Mouse (Mus musculus): ENCODE results near the gene Vps52. TPM values are rescaled to one million over a fixed set of nuclear protein-coding genes. Genes with fewer than 3 reads are reported as not detected.
A peak's percentile ranks its signal among the peaks of the same experiment; 100 is the strongest.
"Not testable (repeated sequence)": the region's sequence is repeated elsewhere in the genome, so short reads cannot be mapped to it uniquely, and the experiment has no call there.

The Vps52 gene
- total and polyA plus RNA-seq, 2 experiments from 2014 or later = 46.1 to 65.8 TPM

- peaks cover 7% of the 10 kb centered on the region; the same call in 1 of the 2 replicates for H3K27me3 ChIP-seq (ENCODE audit: insufficient read depth, low read length)
- DNase-seq (ENCODE audit: low spot score) (no peak), ATAC-seq (ENCODE audit: low FRiP score) (peak; percentile 34; the same call in 1 of the 2 replicates)
- H3K27ac ChIP-seq (ENCODE audit: low read depth, low read length) = no peak overlapping the region
- H3K9ac ChIP-seq (replicated peaks; ENCODE audit: low read length, poor library complexity, severe bottlenecking) = no peak overlapping the region; the same call in 1 of the 2 replicates
- 0 out of 2 replicates have a peak, but pooled peaks cover 4% of the 10 kb centered on the region for H3K4me1 ChIP-seq (ENCODE audit: insufficient read depth, low read length)
- no peaks in the 10 kb centered on the region for H3K9me3 ChIP-seq (ENCODE audit: low read length)
- TF ChIP-seq CTCF (IDR thresholded peaks at IDR 0.05) = no peak
- H3K4me2 ChIP-seq (ENCODE audit: low read depth, low read length, poor library complexity, severe bottlenecking) = peak overlapping the region; percentile 88
- H3K4me3 ChIP-seq (ENCODE audit: low read depth, low read length) = peak overlapping the region; percentile 49
- no peaks in the 10 kb centered on the region for H3K36me3 ChIP-seq (ENCODE audit: insufficient read depth, low read length)
- 3% methylated on average over 79 of the region's 87 CpGs for WGBS
Observed at GRCm38 (mm10) chr17:33999341-34000149, 43.9 kb downstream of the Vps52 start.

- peak; percentile 73 for DNase-seq (ENCODE audit: low spot score)
- peak; percentile 87 for ATAC-seq (ENCODE audit: low FRiP score)
Observed at GRCm38 (mm10) chr17:34000150-34000537, 44.5 kb downstream of the Vps52 start, which contains the start of gene H2-K1. H2-K1 (minus strand) TSS chr17:34000347.

GRCm38 (mm10) chr17:34000796-34001195 is 45.2 kb downstream of the Vps52 start:
- H3K4me3 ChIP-seq (ENCODE audit: low read depth, low read length); H3K9me3 ChIP-seq (ENCODE audit: low read length); DNase-seq (ENCODE audit: low spot score); H3K4me2 ChIP-seq (ENCODE audit: low read depth, low read length, poor library complexity, severe bottlenecking); H3K4me1 ChIP-seq (ENCODE audit: insufficient read depth, low read length); H3K27ac ChIP-seq (ENCODE audit: low read depth, low read length); H3K27me3 ChIP-seq (ENCODE audit: insufficient read depth, low read length); H3K36me3 ChIP-seq (ENCODE audit: insufficient read depth, low read length); ATAC-seq (ENCODE audit: low FRiP score); H3K9ac ChIP-seq (replicated peaks; ENCODE audit: low read length, poor library complexity, severe bottlenecking): not testable (repeated sequence)
- 43% methylated on average over 2 of the region's 2 CpGs for WGBS

More at GRCm38 (mm10) chr17:34000150-34000537, 44.5 kb downstream of the Vps52 start, which contains the start of gene H2-K1:
- no peak within 1 kb of the TSS for H3K27ac ChIP-seq (ENCODE audit: low read depth, low read length)
- H3K4me3 ChIP-seq (ENCODE audit: low read depth, low read length) = peak within 1 kb of the TSS; percentile 49
- no peak within 1 kb of the TSS; the same call in 1 of the 2 replicates for H3K9ac ChIP-seq (replicated peaks; ENCODE audit: low read length, poor library complexity, severe bottlenecking)
- 0 out of 2 replicates have a peak, but pooled peaks cover 4% of the 10 kb centered on the region for H3K4me1 ChIP-seq (ENCODE audit: insufficient read depth, low read length)
- no peak for TF ChIP-seq CTCF (IDR thresholded peaks at IDR 0.05)
- WGBS = under 1% methylated on average over 26 of the region's 30 CpGs
- H3K4me2 ChIP-seq (ENCODE audit: low read depth, low read length, poor library complexity, severe bottlenecking) = peak within 1 kb of the TSS; percentile 88
- peaks cover 7% of the 10 kb centered on the region; the same call in 1 of the 2 replicates for H3K27me3 ChIP-seq (ENCODE audit: insufficient read depth, low read length)
- H3K9me3 ChIP-seq (ENCODE audit: low read length) = no peaks in the 10 kb centered on the region
- no peaks in the 10 kb centered on the region for H3K36me3 ChIP-seq (ENCODE audit: insufficient read depth, low read length)

DNA sequence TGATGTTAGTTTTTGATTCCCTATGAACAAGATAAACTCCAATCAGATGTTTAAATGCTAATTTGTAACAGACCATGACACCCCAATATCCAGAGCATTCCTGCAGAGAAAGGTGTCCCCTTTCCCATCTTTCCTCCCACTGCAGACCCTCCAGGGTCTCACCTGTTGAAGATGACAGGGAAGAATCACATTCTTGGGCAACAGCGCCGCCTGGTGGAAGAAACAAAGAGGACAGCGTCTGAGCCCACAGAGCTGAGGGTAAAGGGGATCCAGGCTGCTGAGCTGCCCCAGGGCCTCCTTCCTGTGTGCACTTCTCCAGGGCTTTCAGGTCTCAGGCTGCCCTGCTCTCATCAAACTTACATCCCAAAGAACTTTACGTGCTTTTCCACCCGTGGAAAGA is 47.8 kb downstream of the Vps52 start:
- TF ChIP-seq CTCF (IDR thresholded peaks at IDR 0.05) = peak; percentile 81
- WGBS = 9% methylated on average over 5 of the region's 5 CpGs

DNA sequence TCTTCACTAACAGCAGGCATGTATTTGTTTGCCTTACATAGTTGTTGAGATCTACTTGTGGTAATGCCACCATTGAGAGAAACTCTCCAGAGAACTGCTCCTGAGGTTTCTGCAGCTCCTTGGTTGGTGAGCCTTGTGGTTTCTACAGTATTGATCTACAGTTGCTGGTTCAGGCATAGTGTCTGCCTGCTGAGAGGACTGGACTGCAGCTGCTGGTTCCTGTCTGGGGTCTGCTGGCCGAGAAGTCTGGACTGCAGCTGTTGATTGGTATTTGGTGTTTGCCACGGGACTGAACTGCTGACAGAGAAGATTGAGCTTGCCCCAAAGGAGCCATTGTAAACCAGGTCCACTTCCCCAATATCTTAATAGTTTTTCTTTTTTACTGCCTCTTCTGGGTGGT is 51.0 kb downstream of the Vps52 start:
- H3K9ac ChIP-seq (replicated peaks; ENCODE audit: low read length, poor library complexity, severe bottlenecking) = no peak overlapping the region
- no peak for TF ChIP-seq CTCF (IDR thresholded peaks at IDR 0.05)
- no peaks in the 10 kb centered on the region for H3K9me3 ChIP-seq (ENCODE audit: low read length)
- H3K4me2 ChIP-seq (ENCODE audit: low read depth, low read length, poor library complexity, severe bottlenecking) = no peak overlapping the region
- WGBS = 66% methylated on average over 2 of the region's 2 CpGs
- ATAC-seq (ENCODE audit: low FRiP score) (no peak), DNase-seq (ENCODE audit: low spot score) (no peak)
- no peak overlapping the region for H3K4me3 ChIP-seq (ENCODE audit: low read depth, low read length)
- H3K36me3 ChIP-seq (ENCODE audit: insufficient read depth, low read length) = no peaks in the 10 kb centered on the region
- H3K4me1 ChIP-seq (ENCODE audit: insufficient read depth, low read length) = no peaks in the 10 kb centered on the region
- H3K27ac ChIP-seq (ENCODE audit: low read depth, low read length) = no peak overlapping the region
- H3K27me3 ChIP-seq (ENCODE audit: insufficient read depth, low read length) = no peaks in the 10 kb centered on the region

More for the DNA sequence above, 47.8 kb downstream of the Vps52 start:
- ATAC-seq (ENCODE audit: low FRiP score) (no peak), DNase-seq (ENCODE audit: low spot score) (peak; percentile 43)
- Histone ChIP-seq H3K36me3 (ENCODE audit: insufficient read depth, low read length) (no peaks in the 10 kb centered on the region), H3K4me1 (ENCODE audit: insufficient read depth, low read length) (0 out of 2 replicates have a peak, but pooled peaks cover 4% of the 10 kb centered on the region), H3K9me3 (ENCODE audit: low read length) (no peaks in the 10 kb centered on the region), H3K27me3 (ENCODE audit: insufficient read depth, low read length) (peaks cover 7% of the 10 kb centered on the region; the same call in 1 of the 2 replicates), H3K4me2 (ENCODE audit: low read depth, low read length, poor library complexity, severe bottlenecking) (no peak overlapping the region), H3K27ac (ENCODE audit: low read depth, low read length) (no peak overlapping the region), H3K4me3 (ENCODE audit: low read depth, low read length) (no peak overlapping the region), H3K9ac (replicated peaks; ENCODE audit: low read length, poor library complexity, severe bottlenecking) (no peak overlapping the region)

GRCm38 (mm10) chr17:34010156-34010555 is 54.5 kb downstream of the Vps52 start:
- no peaks in the 10 kb centered on the region for H3K9me3 ChIP-seq (ENCODE audit: low read length)
- no peak for TF ChIP-seq CTCF (IDR thresholded peaks at IDR 0.05)

More at GRCm38 (mm10) chr17:34010156-34010555, 54.5 kb downstream of the Vps52 start:
- H3K4me1 ChIP-seq (ENCODE audit: insufficient read depth, low read length) = no peaks in the 10 kb centered on the region
- DNase-seq (ENCODE audit: low spot score) (no peak), ATAC-seq (ENCODE audit: low FRiP score) (no peak)
- WGBS = 71% methylated on average over 5 of the region's 5 CpGs
- no peak overlapping the region for H3K27ac ChIP-seq (ENCODE audit: low read depth, low read length)
- H3K4me3 ChIP-seq (ENCODE audit: low read depth, low read length) = no peak overlapping the region
- no peaks in the 10 kb centered on the region for H3K36me3 ChIP-seq (ENCODE audit: insufficient read depth, low read length)
- H3K9ac ChIP-seq (replicated peaks; ENCODE audit: low read length, poor library complexity, severe bottlenecking) = no peak overlapping the region
- no peaks in the 10 kb centered on the region for H3K27me3 ChIP-seq (ENCODE audit: insufficient read depth, low read length)
- no peak overlapping the region for H3K4me2 ChIP-seq (ENCODE audit: low read depth, low read length, poor library complexity, severe bottlenecking)
